Mouse (Mus musculus): Measurements from ENCODE around the gene Gm21973.

DNA sequence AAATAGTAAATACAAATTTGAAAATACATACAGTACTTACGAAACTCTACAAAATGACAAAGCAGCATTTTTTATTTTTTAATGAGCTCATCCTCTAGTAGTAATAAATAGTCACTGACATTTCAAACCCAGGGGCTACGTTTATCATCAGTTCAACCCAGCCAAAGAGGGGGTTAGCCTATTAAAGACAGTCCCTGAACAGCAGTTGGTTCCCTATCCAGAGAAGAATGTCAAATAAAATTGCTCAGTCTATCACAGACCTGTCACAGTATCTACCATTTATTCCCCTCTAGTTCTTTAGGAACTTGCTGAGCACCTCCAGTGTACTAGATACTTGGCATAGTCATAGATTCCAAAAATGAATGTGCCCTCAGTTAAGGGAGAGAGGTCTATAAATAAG is 62.1 kb downstream of the Gm21973 start:
- TF ChIP-seq CTCF (IDR thresholded peaks at IDR 0.05) = no peak
- TF ChIP-seq POLR2A (IDR thresholded peaks at IDR 0.05; ENCODE audit: insufficient read depth, low read depth, low read length) = no peak
- TF ChIP-seq EP300 (IDR thresholded peaks at IDR 0.05; ENCODE audit: insufficient read depth, low read depth, low read length) = no peak

All from heart, adult 2 months (tissue).